Mouse (Mus musculus) embryonic facial prominence, embryonic 13.5 days (tissue): Measurements from ENCODE around the gene Capn2. TPM values are rescaled to one million over a fixed set of nuclear protein-coding genes. Genes with fewer than 3 reads are reported as not detected.

Experiments
- ATAC-seq: fragments of 200-750 bp; cut with Nextera tagmentation; 2 replicates; pipeline ENCODE4 v1.8.0; 2017; ENCODE audit warnings: low read depth; ENCODE audit not compliant: insufficient number of reproducible peaks, insufficient read depth, low FRiP score, low TSS enrichment
- H3K27ac ChIP-seq: fragments of 300-500 bp; sonication (generic); 2 replicates; pipeline ENCODE4 v1.5.1; 2015; ENCODE audit warnings: moderate library complexity, mild to moderate bottlenecking, inconsistent platforms
- H3K27me3 ChIP-seq: fragments of 300-500 bp; sonication (generic); 2 replicates; pipeline ENCODE4 v1.6.1; 2015; ENCODE audit warnings: mild to moderate bottlenecking, inconsistent platforms
- H3K36me3 ChIP-seq: fragments of 300-500 bp; sonication (generic); 2 replicates; pipeline ENCODE4 v1.6.1; 2015; ENCODE audit warnings: mild to moderate bottlenecking, inconsistent platforms
- H3K4me1 ChIP-seq: fragments of 300-500 bp; sonication (generic); 2 replicates; pipeline ENCODE4 v1.6.1; 2015; ENCODE audit warnings: inconsistent platforms
- H3K4me2 ChIP-seq: fragments of 300-500 bp; sonication (generic); 2 replicates; pipeline ENCODE4 v1.6.1; 2015; ENCODE audit warnings: moderate library complexity, mild to moderate bottlenecking, inconsistent platforms
- H3K4me3 ChIP-seq: fragments of 300-500 bp; sonication (generic); 2 replicates; pipeline ENCODE4 v1.5.1; 2015; ENCODE audit warnings: mild to moderate bottlenecking, inconsistent platforms
- H3K9ac ChIP-seq: fragments of 300-500 bp; sonication (generic); 2 replicates; pipeline ENCODE4 v1.6.1; 2015; ENCODE audit warnings: mild to moderate bottlenecking, inconsistent platforms
- H3K9me3 ChIP-seq: fragments of 300-500 bp; sonication (generic); 2 replicates; pipeline ENCODE4 v1.6.1; 2016; ENCODE audit warnings: inconsistent platforms
- WGBS: fragments of 180-500 bp; shearing (Covaris S2); methylation state at CpG from one replicate; pipeline ENCODE4 v1.1.7; 2015; ENCODE audit warnings: mixed read lengths; 5-methylcytosine and 5-hydroxymethylcytosine counted together
- polyA plus RNA-seq: library from polyadenylated mRNA; unstranded; fragments of >200 nt; fragmentation: Nextera tagmentation; extraction: Ambion mirVana; gene quantifications from 2 replicates; pipeline ENCODE4 v1.2.1, GENCODE M21; 2015

The Capn2 gene
- polyA plus RNA-seq, 1 experiment from 2014 or later = 125 TPM

DNA sequence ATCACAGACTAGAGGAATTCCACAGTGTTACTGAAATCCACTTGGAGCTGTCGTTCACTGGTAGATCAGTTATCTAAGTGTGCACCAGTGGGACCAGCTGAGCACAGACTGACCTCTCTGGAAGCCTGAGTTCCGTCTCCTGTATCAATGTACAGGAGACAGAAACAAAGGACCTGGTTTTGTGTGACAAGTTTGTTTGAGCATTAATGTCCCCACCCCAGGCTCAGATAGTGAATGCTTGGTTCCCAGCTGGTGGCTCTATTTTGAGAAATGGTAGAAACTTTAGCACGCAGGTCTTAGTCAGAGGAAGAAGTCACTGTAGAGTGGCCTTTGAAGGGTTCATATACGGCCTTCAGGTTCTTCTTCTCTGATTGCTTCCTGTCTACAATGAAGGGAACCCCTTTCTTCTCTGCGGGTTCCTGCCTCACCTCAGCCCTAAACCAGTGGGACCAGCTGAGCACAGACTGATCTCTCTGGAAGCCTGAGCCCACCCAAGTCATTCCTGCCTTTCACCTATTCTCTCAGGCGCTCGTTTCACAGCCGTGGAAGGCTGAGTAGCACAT, 3.6 kb upstream of the Capn2 start:
- Histone ChIP-seq H3K9ac (no peak overlapping the region), H3K36me3 (no peaks in the 10 kb centered on the region), H3K4me3 (no peak overlapping the region), H3K9me3 (no peaks in the 10 kb centered on the region), H3K27ac (peak overlapping the region; percentile 92), H3K4me1 (peaks cover 34% of the 10 kb centered on the region), H3K4me2 (no peak overlapping the region), H3K27me3 (no peaks in the 10 kb centered on the region)
- ATAC-seq = no peak
- WGBS = 55% methylated on average over 8 of the region's 8 CpGs

GRCm38 (mm10) chr1:182520091-182520937, 2.9 kb upstream of the Capn2 start:
- Histone ChIP-seq H3K27me3 (no peaks in the 10 kb centered on the region), H3K27ac (peak overlapping the region; percentile 92), H3K4me1 (peaks cover 41% of the 10 kb centered on the region), H3K4me2 (peak overlapping the region; percentile 53), H3K36me3 (no peaks in the 10 kb centered on the region; the same call in 1 of the 2 replicates), H3K4me3 (peak overlapping the region; percentile 16), H3K9ac (0 out of 2 replicates have a peak overlapping the region, but pooled peaks have one; percentile 21), H3K9me3 (no peaks in the 10 kb centered on the region)
- peak; percentile 54 for ATAC-seq
- 7% methylated on average over 14 of the region's 14 CpGs for WGBS

DNA sequence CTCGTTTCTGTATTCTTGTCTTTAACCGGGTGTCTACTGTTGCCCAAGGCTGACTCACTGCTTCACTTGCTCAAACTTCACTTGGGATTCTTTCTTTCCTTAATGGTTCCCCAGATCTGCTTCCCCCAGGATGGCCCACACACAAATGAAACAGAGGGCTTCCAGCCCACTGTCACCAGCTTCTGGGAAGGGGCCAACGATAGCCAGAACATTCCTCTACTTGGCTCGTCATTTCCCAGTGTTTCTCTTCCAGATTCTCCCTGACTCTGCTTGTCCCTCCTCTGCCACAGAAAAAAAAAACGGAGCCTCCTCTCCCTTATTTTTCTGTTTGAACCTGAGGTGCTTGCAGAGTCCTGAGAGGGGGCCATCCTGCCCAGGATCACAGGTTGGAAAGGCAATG, 1.9 kb upstream of the Capn2 start:
- ATAC-seq = no peak
- WGBS = 68% methylated on average over 5 of the region's 5 CpGs

GRCm38 (mm10) chr1:182518811-182519210, 1.4 kb upstream of the Capn2 start:
- Histone ChIP-seq H3K4me1 (peaks cover 52% of the 10 kb centered on the region), H3K27ac (no peak overlapping the region), H3K36me3 (peaks cover 10% of the 10 kb centered on the region), H3K4me2 (no peak overlapping the region), H3K4me3 (no peak overlapping the region), H3K9me3 (no peaks in the 10 kb centered on the region), H3K27me3 (no peaks in the 10 kb centered on the region), H3K9ac (no peak overlapping the region)
- ATAC-seq = no peak
- WGBS = 79% methylated on average over 6 of the region's 6 CpGs

More for the DNA sequence above, 1.9 kb upstream of the Capn2 start:
- H3K4me3 ChIP-seq = no peak overlapping the region
- no peaks in the 10 kb centered on the region for H3K27me3 ChIP-seq
- peaks cover 51% of the 10 kb centered on the region for H3K4me1 ChIP-seq
- H3K36me3 ChIP-seq = peaks cover 9% of the 10 kb centered on the region
- 0 out of 2 replicates have a peak overlapping the region, but pooled peaks have one; percentile 8 for H3K9ac ChIP-seq
- H3K9me3 ChIP-seq = no peaks in the 10 kb centered on the region
- H3K4me2 ChIP-seq = peak overlapping the region; percentile 53
- peak overlapping the region; percentile 92 for H3K27ac ChIP-seq

- Histone ChIP-seq H3K4me2 (peak overlapping the region; percentile 79; the same call in 1 of the 2 replicates), H3K4me3 (no peak overlapping the region; the same call in 1 of the 2 replicates), H3K36me3 (peaks cover 16% of the 10 kb centered on the region), H3K9ac (no peak overlapping the region), H3K4me1 (peaks cover 58% of the 10 kb centered on the region), H3K27ac (no peak overlapping the region), H3K9me3 (no peaks in the 10 kb centered on the region), H3K27me3 (no peaks in the 10 kb centered on the region)
- no peak for ATAC-seq
- whole genome bisulfite sequencing = 57% methylated on average over 10 of the region's 10 CpGs
Measured at GRCm38 (mm10) chr1:182518143-182518680, 804 bp upstream of the Capn2 start.

DNA sequence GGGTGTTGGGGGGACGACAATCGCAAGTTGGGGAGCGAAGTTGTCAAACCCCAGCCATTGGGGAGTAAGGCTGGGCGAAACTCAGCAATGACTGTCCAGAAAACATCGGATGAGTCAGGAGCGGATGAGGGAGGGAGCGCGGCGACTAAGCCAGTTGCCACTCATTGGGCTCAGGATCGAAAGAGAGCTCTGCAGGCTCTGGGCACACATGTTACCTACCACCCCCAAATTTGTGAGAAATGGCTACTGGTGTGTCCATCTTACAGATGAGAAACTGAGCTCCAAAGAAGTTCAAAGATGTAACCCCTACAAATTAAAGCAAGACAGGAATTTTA, 236 bp upstream of the Capn2 start:
- Histone ChIP-seq H3K4me3 (peak overlapping the region; percentile 81), H3K4me1 (peaks cover 64% of the 10 kb centered on the region), H3K9me3 (no peaks in the 10 kb centered on the region), H3K27ac (peak overlapping the region; percentile 94), H3K9ac (peak overlapping the region; percentile 95), H3K4me2 (peak overlapping the region; percentile 79), H3K27me3 (no peaks in the 10 kb centered on the region), H3K36me3 (peaks cover 22% of the 10 kb centered on the region)
- ATAC-seq = no peak
- WGBS = under 1% methylated on average over 10 of the region's 10 CpGs

DNA sequence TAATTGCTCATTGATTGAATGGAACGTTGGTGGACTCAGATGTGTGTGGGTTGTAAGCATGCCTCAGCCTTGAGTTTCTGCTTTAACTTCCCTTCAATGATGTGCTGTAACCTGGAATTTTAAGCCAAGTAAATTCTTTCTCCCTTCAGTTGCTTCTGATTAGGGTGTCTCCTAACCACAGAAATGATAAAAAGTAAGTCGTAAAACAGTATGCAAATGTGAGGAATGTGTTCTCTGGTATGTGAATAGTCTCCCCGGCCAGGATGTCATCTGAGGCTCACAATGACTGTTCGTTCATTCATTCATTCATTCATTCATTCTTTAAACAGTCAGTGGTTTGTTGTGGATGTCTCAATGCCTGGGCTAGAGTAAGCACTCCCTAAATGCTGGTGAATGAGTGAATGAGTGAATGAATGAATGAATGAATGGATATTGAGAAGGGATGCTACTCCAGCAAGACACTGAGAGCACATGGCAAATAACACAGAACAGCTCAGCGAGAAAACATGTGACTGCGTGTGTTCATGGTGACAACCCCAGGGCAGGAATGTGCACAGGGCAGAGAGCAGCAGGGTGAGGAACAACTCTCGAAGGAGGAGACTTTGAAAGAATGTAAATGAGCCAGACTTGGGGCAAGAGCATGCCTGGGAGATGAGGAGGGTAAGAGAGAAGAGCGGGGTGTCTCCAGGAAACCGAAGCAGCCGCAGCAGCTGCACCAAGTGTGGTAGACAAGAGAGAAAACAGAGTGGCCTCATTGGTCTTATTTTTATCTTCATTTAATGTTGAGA, 2.4 kb downstream of the Capn2 start:
- ATAC-seq = no peak
- H3K36me3 ChIP-seq = peaks cover 49% of the 10 kb centered on the region
- H3K27me3 ChIP-seq = no peaks in the 10 kb centered on the region
- 73% methylated on average over 10 of the region's 10 CpGs for WGBS
- peak overlapping the region; percentile 81; the same call in 1 of the 2 replicates for H3K4me3 ChIP-seq
- no peak overlapping the region for H3K9ac ChIP-seq
- peaks cover 48% of the 10 kb centered on the region for H3K4me1 ChIP-seq
- peak overlapping the region; percentile 79; the same call in 1 of the 2 replicates for H3K4me2 ChIP-seq
- no peak overlapping the region for H3K27ac ChIP-seq
- H3K9me3 ChIP-seq = no peaks in the 10 kb centered on the region

DNA sequence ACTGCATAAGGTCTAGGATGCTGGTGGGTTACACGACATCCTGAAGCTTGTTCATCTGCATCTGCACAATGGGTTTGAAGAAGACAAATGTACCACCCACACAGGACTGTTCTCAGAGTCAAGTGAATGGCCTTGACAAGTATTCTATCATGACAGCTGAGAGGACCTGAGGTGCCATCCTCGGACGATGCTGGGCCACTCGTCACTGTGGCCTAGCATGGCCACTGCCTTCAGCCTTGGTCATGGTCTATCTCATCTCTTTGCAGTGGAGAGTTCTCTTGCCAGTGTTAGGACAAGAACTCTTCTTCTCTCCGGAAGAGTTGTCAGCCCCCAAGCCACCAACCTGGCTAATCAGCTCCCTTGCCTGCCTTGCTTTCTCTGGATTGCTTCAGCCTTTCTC, 3.7 kb downstream of the Capn2 start:
- Histone ChIP-seq H3K4me2 (no peak overlapping the region), H3K27me3 (no peaks in the 10 kb centered on the region), H3K9ac (no peak overlapping the region), H3K4me1 (peaks cover 35% of the 10 kb centered on the region), H3K4me3 (no peak overlapping the region), H3K36me3 (peaks cover 61% of the 10 kb centered on the region), H3K27ac (no peak overlapping the region), H3K9me3 (no peaks in the 10 kb centered on the region)
- ATAC-seq = no peak
- 88% methylated on average over 5 of the region's 5 CpGs for WGBS

GRCm38 (mm10) chr1:182512901-182513410, 4.5 kb downstream of the Capn2 start:
- no peak for ATAC-seq
- 88% methylated on average over 5 of the region's 5 CpGs for WGBS
- H3K4me3 ChIP-seq = no peak overlapping the region
- H3K4me2 ChIP-seq = no peak overlapping the region
- H3K9ac ChIP-seq = no peak overlapping the region
- no peaks in the 10 kb centered on the region for H3K27me3 ChIP-seq
- no peaks in the 10 kb centered on the region for H3K9me3 ChIP-seq
- peaks cover 65% of the 10 kb centered on the region for H3K36me3 ChIP-seq
- H3K4me1 ChIP-seq = peaks cover 34% of the 10 kb centered on the region
- no peak overlapping the region for H3K27ac ChIP-seq

GRCm38 (mm10) chr1:182511778-182512177, 5.6 kb downstream of the Capn2 start:
- whole genome bisulfite sequencing = 60% methylated on average over 8 of the region's 8 CpGs
- Histone ChIP-seq H3K9ac (no peak overlapping the region), H3K27ac (no peak overlapping the region), H3K27me3 (no peaks in the 10 kb centered on the region), H3K4me2 (no peak overlapping the region), H3K4me3 (no peak overlapping the region), H3K4me1 (peaks cover 34% of the 10 kb centered on the region), H3K36me3 (peaks cover 65% of the 10 kb centered on the region), H3K9me3 (no peaks in the 10 kb centered on the region)
- ATAC-seq = no peak

GRCm38 (mm10) chr1:182511073-182511472, 6.3 kb downstream of the Capn2 start:
- no peak for ATAC-seq

More at GRCm38 (mm10) chr1:182511073-182511472, 6.3 kb downstream of the Capn2 start:
- no peak overlapping the region for H3K4me3 ChIP-seq
- H3K4me2 ChIP-seq = no peak overlapping the region
- WGBS = 71% methylated on average over 2 of the region's 2 CpGs
- H3K27me3 ChIP-seq = no peaks in the 10 kb centered on the region
- no peak overlapping the region for H3K27ac ChIP-seq
- H3K36me3 ChIP-seq = peaks cover 72% of the 10 kb centered on the region
- H3K4me1 ChIP-seq = peaks cover 33% of the 10 kb centered on the region
- no peaks in the 10 kb centered on the region for H3K9me3 ChIP-seq
- no peak overlapping the region for H3K9ac ChIP-seq
